Mouse (Mus musculus) liver, embryonic 11.5 days (tissue): ENCODE measurements around the gene Ywhah. TPM values are rescaled to one million over a fixed set of nuclear protein-coding genes. Genes with fewer than 3 reads are reported as not detected.
"Not testable (repeated sequence)": the region's sequence is repeated elsewhere in the genome, so short reads cannot be mapped to it uniquely, and the experiment has no call there.

Source experiments
- ATAC-seq: fragments of 200-750 bp; cut with Nextera tagmentation; replicated peaks from 2 replicates; pipeline ENCODE4 v1.8.0; 2017; ENCODE audit warnings: moderate number of reproducible peaks, mild to moderate bottlenecking, moderate TSS enrichment, moderate library complexity; ENCODE audit not compliant: low FRiP score
- DNase-seq: peaks from one replicate; pipeline ENCODE4 v3.0.0-alpha.2; 2017; ENCODE audit warnings: low spot score
- H3K27ac ChIP-seq: fragments of 300-500 bp; sonication (generic); 2 replicates; pipeline ENCODE4 v1.5.1; 2014; ENCODE audit warnings: mild to moderate bottlenecking, low read depth, low read length, control low read depth
- H3K27me3 ChIP-seq: fragments of 300-500 bp; sonication (generic); replicated peaks from 2 replicates; pipeline ENCODE4 v1.6.1; 2014; ENCODE audit warnings: low read length, mixed read lengths; ENCODE audit not compliant: control insufficient read depth, insufficient read depth
- H3K36me3 ChIP-seq: fragments of 300-500 bp; sonication (generic); 2 replicates; pipeline ENCODE4 v1.6.1; 2014; ENCODE audit warnings: mild to moderate bottlenecking, low read length, moderate library complexity, mixed read lengths; ENCODE audit not compliant: control insufficient read depth, insufficient read depth
- H3K4me1 ChIP-seq: fragments of 300-500 bp; sonication (generic); replicated peaks from 2 replicates; pipeline ENCODE4 v1.6.1; 2014; ENCODE audit warnings: low read length, mixed read lengths; ENCODE audit not compliant: control insufficient read depth, insufficient read depth
- H3K4me2 ChIP-seq: fragments of 300-500 bp; sonication (generic); 2 replicates; pipeline ENCODE4 v1.6.1; 2014; ENCODE audit warnings: mild to moderate bottlenecking, control low read depth, moderate library complexity
- H3K4me3 ChIP-seq: fragments of 300-500 bp; sonication (generic); 2 replicates; pipeline ENCODE4 v1.5.1; 2014; ENCODE audit warnings: low read depth, low read length, control low read depth
- H3K9ac ChIP-seq: fragments of 300-500 bp; sonication (generic); 2 replicates; pipeline ENCODE4 v1.6.1; 2014; ENCODE audit warnings: low read depth, low read length, control low read depth
- H3K9me3 ChIP-seq: fragments of 300-500 bp; sonication (generic); 2 replicates; pipeline ENCODE4 v1.6.1; 2016; ENCODE audit warnings: low read length, inconsistent platforms, mixed read lengths; ENCODE audit not compliant: control insufficient read depth
- WGBS: fragments of 180-500 bp; shearing (Covaris S2); extraction: QIAGEN DNeasy Blood & Tissue Kit; methylation state at CpG from one replicate; pipeline ENCODE4 v1.1.7; 2014; 5-methylcytosine and 5-hydroxymethylcytosine counted together
- polyA plus RNA-seq: library from polyadenylated mRNA; unstranded; fragments of >200 nt; fragmentation: Nextera tagmentation; extraction: Ambion mirVana; gene quantifications from 2 replicates; pipeline ENCODE4 v1.2.1, GENCODE M21; 2014

The Ywhah gene
- polyA plus RNA-seq, 1 experiment from 2014 or later: 361 TPM

DNA sequence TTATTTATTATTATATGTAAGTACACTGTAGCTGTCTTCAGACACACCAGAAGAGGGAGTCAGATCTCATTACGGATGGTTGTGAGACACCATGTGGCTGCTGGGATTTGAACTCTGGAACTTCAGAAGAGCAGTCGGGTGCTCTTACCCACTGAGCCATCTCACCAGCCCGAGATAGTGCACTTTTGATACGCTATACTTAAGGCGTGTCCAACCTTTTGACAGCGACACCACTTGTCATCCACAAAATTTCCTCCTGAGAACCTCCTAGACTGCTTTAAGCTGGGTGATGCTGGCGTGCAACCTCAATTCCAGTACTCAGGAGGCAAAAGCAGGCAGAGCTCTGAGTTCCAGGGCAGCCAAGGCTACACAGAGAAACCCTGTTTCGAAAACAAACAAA is 15.0 kb downstream of the Ywhah start:
- H3K9ac ChIP-seq, H3K36me3 ChIP-seq, ATAC-seq, H3K4me3 ChIP-seq, H3K27ac ChIP-seq, H3K27me3 ChIP-seq, H3K9me3 ChIP-seq, DNase-seq: not testable (repeated sequence)
- peaks cover 21% of the 10 kb centered on the region for H3K4me1 ChIP-seq
- WGBS: 41% methylated on average over 8 of the region's 8 CpGs
- H3K4me2 ChIP-seq: peak overlapping the region; percentile 43

DNA sequence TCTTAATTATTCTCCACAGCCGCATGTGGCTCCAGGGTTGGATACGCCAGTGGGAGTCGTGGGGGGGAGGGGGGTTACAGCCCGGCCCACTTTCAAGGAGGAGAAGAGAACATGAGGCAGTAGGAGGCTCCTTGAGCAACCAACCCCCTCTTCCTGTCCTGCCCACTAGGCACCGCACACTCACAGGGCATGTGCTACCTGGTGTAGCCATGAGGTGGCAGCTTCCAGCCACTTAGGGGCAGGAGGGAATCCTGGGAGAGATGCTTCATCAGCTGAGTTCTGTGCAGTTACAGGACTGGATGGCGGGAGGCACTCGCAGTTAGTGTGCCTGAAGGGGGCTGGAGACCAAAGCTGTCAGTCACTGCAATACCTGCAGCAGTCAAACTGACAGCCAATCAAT is 15.5 kb downstream of the Ywhah start:
- no peaks in the 10 kb centered on the region for H3K36me3 ChIP-seq
- 22% methylated on average over 7 of the region's 7 CpGs for WGBS
- H3K4me2 ChIP-seq: peak overlapping the region; percentile 43
- H3K27ac ChIP-seq: no peak overlapping the region
- no peaks in the 10 kb centered on the region for H3K27me3 ChIP-seq
- H3K9ac ChIP-seq: no peak overlapping the region
- no peak for DNase-seq
- no peak overlapping the region for H3K4me3 ChIP-seq
- peaks cover 21% of the 10 kb centered on the region for H3K4me1 ChIP-seq
- peak; percentile 43; the same call in 1 of the 2 replicates for ATAC-seq
- no peaks in the 10 kb centered on the region for H3K9me3 ChIP-seq

GRCm38 (mm10) chr5:33034916-33035315 is 16.3 kb downstream of the Ywhah start:
- no peak overlapping the region for H3K27ac ChIP-seq
- H3K4me2 ChIP-seq: no peak overlapping the region
- H3K4me3 ChIP-seq: no peak overlapping the region
- WGBS: 44% methylated on average over 3 of the region's 3 CpGs
- H3K9ac ChIP-seq: no peak overlapping the region
- H3K9me3 ChIP-seq: no peaks in the 10 kb centered on the region
- DNase-seq: no peak
- peaks cover 21% of the 10 kb centered on the region for H3K4me1 ChIP-seq
- H3K36me3 ChIP-seq: no peaks in the 10 kb centered on the region
- ATAC-seq: no peak
- no peaks in the 10 kb centered on the region for H3K27me3 ChIP-seq

- H3K4me3 ChIP-seq: peak overlapping the region; percentile 24; the same call in 1 of the 2 replicates
Measured at GRCm38 (mm10) chr5:33038656-33039509, 20.3 kb downstream of the Ywhah start.

DNA sequence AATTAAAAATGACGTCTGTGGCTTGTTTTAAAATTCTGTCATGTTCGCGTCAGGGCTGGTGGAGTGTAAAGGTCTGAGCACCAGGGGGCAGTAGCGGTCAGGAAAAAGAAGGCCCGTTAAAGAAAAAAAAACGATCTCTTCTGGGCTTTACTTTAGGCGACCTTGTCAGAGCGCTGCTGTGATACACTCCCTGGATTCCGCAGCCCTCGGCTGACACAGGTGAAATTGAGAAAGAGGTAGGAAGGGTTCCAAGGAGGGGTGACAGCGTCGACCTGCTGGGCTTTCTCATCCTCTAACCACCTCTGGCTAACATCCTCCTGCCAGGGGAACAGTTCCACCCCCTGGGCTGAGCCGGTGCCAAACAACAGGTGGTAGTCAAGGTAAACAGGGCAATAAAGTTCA is 20.9 kb downstream of the Ywhah start:
- Histone ChIP-seq H3K4me2 (peak overlapping the region; percentile 61), H3K27ac (no peak overlapping the region), H3K36me3 (no peaks in the 10 kb centered on the region), H3K4me1 (no peaks in the 10 kb centered on the region), H3K4me3 (peak overlapping the region; percentile 24; the same call in 1 of the 2 replicates), H3K27me3 (no peaks in the 10 kb centered on the region), H3K9ac (no peak overlapping the region), H3K9me3 (no peaks in the 10 kb centered on the region)
- ATAC-seq (peak; percentile 47), DNase-seq (peak; percentile 55)
- WGBS: 4% methylated on average over 13 of the region's 13 CpGs

More at GRCm38 (mm10) chr5:33038656-33039509, 20.3 kb downstream of the Ywhah start:
- 39% methylated on average over 13 of the region's 13 CpGs for WGBS
- no peak overlapping the region for H3K27ac ChIP-seq
- no peak for ATAC-seq
- peak overlapping the region; percentile 61 for H3K4me2 ChIP-seq
- H3K36me3 ChIP-seq: no peaks in the 10 kb centered on the region
- peaks cover 5% of the 10 kb centered on the region for H3K4me1 ChIP-seq
- no peak for DNase-seq
- H3K27me3 ChIP-seq: no peaks in the 10 kb centered on the region
- no peak overlapping the region for H3K9ac ChIP-seq
- no peaks in the 10 kb centered on the region for H3K9me3 ChIP-seq

GRCm38 (mm10) chr5:33040735-33041134 is 22.1 kb downstream of the Ywhah start:
- H3K27ac ChIP-seq, ATAC-seq, H3K27me3 ChIP-seq, H3K4me3 ChIP-seq, H3K36me3 ChIP-seq, H3K9ac ChIP-seq, H3K4me2 ChIP-seq, H3K9me3 ChIP-seq, DNase-seq, H3K4me1 ChIP-seq: not testable (repeated sequence)
- WGBS: 58% methylated on average over 1 of the region's 1 CpGs

DNA sequence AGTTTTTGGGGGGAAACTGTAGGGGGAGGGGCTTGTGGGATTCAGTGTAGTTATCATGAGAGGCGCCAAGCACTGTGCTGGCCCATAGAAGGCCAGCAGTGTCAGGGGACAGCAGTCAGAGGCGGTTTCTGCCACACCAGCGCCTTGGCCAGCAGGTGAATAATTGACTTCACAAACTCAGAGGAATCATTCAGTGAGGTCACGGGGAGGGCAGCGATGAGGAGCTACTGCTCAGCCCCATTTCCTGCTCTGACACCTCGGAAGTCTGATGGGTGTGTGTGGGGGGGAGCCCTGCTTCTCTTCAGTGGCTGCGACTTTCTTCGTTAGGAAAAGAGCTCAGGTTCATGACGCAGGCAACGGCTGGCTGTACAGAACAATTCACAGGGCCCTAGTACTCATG is 24.8 kb downstream of the Ywhah start:
- Histone ChIP-seq H3K4me3 (no peak overlapping the region), H3K9me3 (no peaks in the 10 kb centered on the region), H3K4me1 (no peaks in the 10 kb centered on the region), H3K9ac (no peak overlapping the region), H3K4me2 (no peak overlapping the region), H3K27me3 (no peaks in the 10 kb centered on the region), H3K36me3 (no peaks in the 10 kb centered on the region), H3K27ac (no peak overlapping the region)
- WGBS: 60% methylated on average over 10 of the region's 10 CpGs
- no peak for DNase-seq
- no peak for ATAC-seq

DNA sequence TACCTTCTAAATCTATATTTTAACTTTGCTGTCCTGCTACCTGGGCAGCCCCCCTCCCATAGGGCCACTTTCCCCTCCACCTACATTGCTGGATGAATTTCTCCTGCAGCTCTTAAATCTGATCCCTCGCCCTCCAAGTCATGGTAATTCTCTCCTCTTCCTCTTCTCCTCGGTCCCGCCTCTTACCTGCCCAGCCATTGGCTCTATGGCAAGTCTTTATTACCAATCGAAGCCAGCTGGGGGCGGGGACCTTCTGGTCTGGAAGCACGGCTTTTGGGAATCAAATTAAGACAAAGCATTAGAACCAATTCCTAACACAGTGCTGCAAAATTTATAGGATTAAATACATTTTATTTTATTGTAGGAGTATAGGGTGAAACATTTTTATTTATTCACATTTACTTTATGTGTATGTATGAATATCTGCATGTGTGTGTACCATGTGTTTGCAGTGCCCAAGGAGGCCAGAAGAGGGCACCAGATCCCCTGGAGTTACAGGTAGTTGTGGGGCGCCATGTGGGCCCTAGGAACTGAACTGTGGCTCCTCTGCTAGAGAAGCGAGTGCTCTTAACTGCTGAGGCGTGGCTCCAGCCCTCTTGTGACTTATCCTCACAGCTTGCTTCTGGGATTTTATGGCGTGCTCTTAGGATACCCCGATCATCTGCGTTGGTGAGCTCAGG is 26.2 kb downstream of the Ywhah start:
- Histone ChIP-seq H3K4me1 (no peaks in the 10 kb centered on the region), H3K9me3 (no peaks in the 10 kb centered on the region), H3K4me2 (no peak overlapping the region), H3K27me3 (no peaks in the 10 kb centered on the region), H3K27ac (no peak overlapping the region), H3K4me3 (no peak overlapping the region), H3K36me3 (no peaks in the 10 kb centered on the region), H3K9ac (no peak overlapping the region)
- DNase-seq: no peak
- no peak for ATAC-seq
- WGBS: 92% methylated on average over 12 of the region's 12 CpGs
